Mouse (Mus musculus) hindbrain, embryonic 16.5 days (tissue): Measurements from ENCODE around the gene Ctr9. TPM values are rescaled to one million over a fixed set of nuclear protein-coding genes. Genes with fewer than 3 reads are reported as not detected.

Experiments used
- ATAC-seq: fragments of 200-750 bp; cut with Nextera tagmentation; 2 replicates; pipeline ENCODE4 v1.8.0; 2017; ENCODE audit warnings: moderate TSS enrichment, moderate library complexity
- H3K27ac ChIP-seq: fragments of 300-500 bp; sonication (generic); 2 replicates; pipeline ENCODE4 v1.5.1; 2014; ENCODE audit warnings: low read depth, mild to moderate bottlenecking, control low read depth, low read length, moderate library complexity
- H3K27me3 ChIP-seq: fragments of 300-500 bp; sonication (generic); replicated peaks from 2 replicates; pipeline ENCODE4 v1.6.1; 2014; ENCODE audit warnings: low read length; ENCODE audit not compliant: control insufficient read depth, insufficient read depth
- H3K36me3 ChIP-seq: fragments of 300-500 bp; sonication (generic); 2 replicates; pipeline ENCODE4 v1.6.1; 2014; ENCODE audit warnings: mild to moderate bottlenecking, low read length, moderate library complexity, mixed read lengths; ENCODE audit not compliant: control insufficient read depth, insufficient read depth
- H3K4me1 ChIP-seq: fragments of 300-500 bp; sonication (generic); 2 replicates; pipeline ENCODE4 v1.6.1; 2014; ENCODE audit warnings: low read depth, low read length; ENCODE audit not compliant: control insufficient read depth, insufficient read depth
- H3K4me2 ChIP-seq: fragments of 300-500 bp; sonication (generic); 2 replicates; pipeline ENCODE4 v1.6.1; 2014; ENCODE audit warnings: mild to moderate bottlenecking, low read length, control low read depth, moderate library complexity
- H3K4me3 ChIP-seq: fragments of 300-500 bp; sonication (generic); 2 replicates; pipeline ENCODE4 v1.5.1; 2014; ENCODE audit warnings: mild to moderate bottlenecking, low read length, control low read depth, moderate library complexity
- H3K9ac ChIP-seq: fragments of 300-500 bp; sonication (generic); 2 replicates; pipeline ENCODE4 v1.6.1; 2014; ENCODE audit warnings: low read depth, mild to moderate bottlenecking, control low read depth, low read length, moderate library complexity
- H3K9me3 ChIP-seq: fragments of 300-500 bp; sonication (generic); 2 replicates; pipeline ENCODE4 v1.6.1; 2014; ENCODE audit warnings: mild to moderate bottlenecking, low read length, moderate library complexity; ENCODE audit not compliant: control insufficient read depth
- WGBS: fragments of 180-500 bp; shearing (Covaris S2); extraction: QIAGEN DNeasy Blood & Tissue Kit; methylation state at CpG from one replicate; pipeline ENCODE4 v1.1.7; 2014; 5-methylcytosine and 5-hydroxymethylcytosine counted together
- polyA plus RNA-seq: library from polyadenylated mRNA; unstranded; fragments of >200 nt; fragmentation: Nextera tagmentation; extraction: Ambion mirVana; gene quantifications from 2 replicates; pipeline ENCODE4 v1.2.1, GENCODE M21; 2015

Ctr9 gene
- polyA plus RNA-seq, 1 experiment from 2014 or later, result 63.7 TPM

GRCm38 (mm10) chr7:111062971-111063370, 34.2 kb downstream of the Ctr9 start:
- H3K4me2 ChIP-seq, result no peak overlapping the region
- H3K4me3 ChIP-seq, result no peak overlapping the region
- no peaks in the 10 kb centered on the region for H3K27me3 ChIP-seq
- H3K9ac ChIP-seq, result no peak overlapping the region
- no peak for ATAC-seq
- peaks cover 5% of the 10 kb centered on the region for H3K9me3 ChIP-seq
- peaks cover 5% of the 10 kb centered on the region for H3K36me3 ChIP-seq
- H3K27ac ChIP-seq, result no peak overlapping the region
- H3K4me1 ChIP-seq, result no peaks in the 10 kb centered on the region
- 91% methylated on average over 1 of the region's 1 CpGs for WGBS

GRCm38 (mm10) chr7:111068181-111068580, 39.4 kb downstream of the Ctr9 start:
- peaks cover 9% of the 10 kb centered on the region for H3K9me3 ChIP-seq
- no peak overlapping the region for H3K27ac ChIP-seq
- H3K36me3 ChIP-seq, result peaks cover 36% of the 10 kb centered on the region
- H3K4me2 ChIP-seq, result no peak overlapping the region
- H3K4me3 ChIP-seq, result no peak overlapping the region
- H3K27me3 ChIP-seq, result no peaks in the 10 kb centered on the region
- no peaks in the 10 kb centered on the region for H3K4me1 ChIP-seq
- ATAC-seq, result no peak
- WGBS, result 96% methylated on average over 3 of the region's 3 CpGs
- H3K9ac ChIP-seq, result no peak overlapping the region

GRCm38 (mm10) chr7:111069439-111070166, 40.9 kb downstream of the Ctr9 start:
- no peaks in the 10 kb centered on the region; the same call in 1 of the 2 replicates for H3K4me1 ChIP-seq
- H3K27ac ChIP-seq, result no peak overlapping the region
- H3K9ac ChIP-seq, result no peak overlapping the region
- peaks cover 9% of the 10 kb centered on the region for H3K9me3 ChIP-seq
- no peak overlapping the region for H3K4me3 ChIP-seq
- no peak overlapping the region for H3K4me2 ChIP-seq
- WGBS, result 89% methylated on average over 7 of the region's 7 CpGs
- no peaks in the 10 kb centered on the region for H3K27me3 ChIP-seq
- H3K36me3 ChIP-seq, result peaks cover 47% of the 10 kb centered on the region
- ATAC-seq, result no peak

- no peak overlapping the region for H3K4me2 ChIP-seq
- WGBS, result 93% methylated on average over 2 of the region's 2 CpGs
- H3K4me3 ChIP-seq, result no peak overlapping the region
- H3K9me3 ChIP-seq, result peaks cover 9% of the 10 kb centered on the region
- H3K9ac ChIP-seq, result no peak overlapping the region
- H3K4me1 ChIP-seq, result no peaks in the 10 kb centered on the region; the same call in 1 of the 2 replicates
- no peaks in the 10 kb centered on the region for H3K27me3 ChIP-seq
- H3K27ac ChIP-seq, result no peak overlapping the region
- peaks cover 53% of the 10 kb centered on the region for H3K36me3 ChIP-seq
- ATAC-seq, result no peak; the same call in 1 of the 2 replicates
These were observed 41.4 kb downstream of the Ctr9 start for GRCm38 (mm10) chr7:111070167-111070496.

GRCm38 (mm10) chr7:111072410-111072809, 43.7 kb downstream of the Ctr9 start:
- Histone ChIP-seq H3K27me3 (no peaks in the 10 kb centered on the region), H3K27ac (no peak overlapping the region), H3K4me2 (no peak overlapping the region), H3K36me3 (peaks cover 72% of the 10 kb centered on the region), H3K4me3 (no peak overlapping the region), H3K9me3 (peaks cover 9% of the 10 kb centered on the region), H3K4me1 (no peaks in the 10 kb centered on the region; the same call in 1 of the 2 replicates), H3K9ac (no peak overlapping the region)
- no peak for ATAC-seq
- 91% methylated on average over 4 of the region's 4 CpGs for WGBS

GRCm38 (mm10) chr7:111075288-111075687, 46.5 kb downstream of the Ctr9 start:
- H3K27ac ChIP-seq, result no peak overlapping the region
- 92% methylated on average over 4 of the region's 4 CpGs for WGBS
- peaks cover 12% of the 10 kb centered on the region for H3K4me1 ChIP-seq
- no peaks in the 10 kb centered on the region for H3K27me3 ChIP-seq
- H3K4me3 ChIP-seq, result no peak overlapping the region
- no peak overlapping the region for H3K9ac ChIP-seq
- no peak for ATAC-seq
- H3K4me2 ChIP-seq, result no peak overlapping the region
- peaks cover 75% of the 10 kb centered on the region for H3K36me3 ChIP-seq
- no peaks in the 10 kb centered on the region for H3K9me3 ChIP-seq

- Histone ChIP-seq H3K27me3 (no peaks in the 10 kb centered on the region), H3K4me2 (no peak overlapping the region), H3K4me1 (peaks cover 22% of the 10 kb centered on the region), H3K4me3 (no peak overlapping the region), H3K9me3 (no peaks in the 10 kb centered on the region), H3K9ac (no peak overlapping the region), H3K36me3 (peaks cover 68% of the 10 kb centered on the region), H3K27ac (no peak overlapping the region)
- no peak for ATAC-seq
- 97% methylated on average over 4 of the region's 4 CpGs for WGBS
These were observed 49.5 kb downstream of the Ctr9 start for GRCm38 (mm10) chr7:111078271-111078670.

- Histone ChIP-seq H3K36me3 (peaks cover 52% of the 10 kb centered on the region), H3K4me2 (no peak overlapping the region), H3K27ac (no peak overlapping the region), H3K9ac (no peak overlapping the region), H3K9me3 (no peaks in the 10 kb centered on the region), H3K4me1 (peaks cover 22% of the 10 kb centered on the region), H3K27me3 (no peaks in the 10 kb centered on the region), H3K4me3 (no peak overlapping the region)
- 82% methylated on average over 8 of the region's 8 CpGs for WGBS
- ATAC-seq, result no peak
These were observed 51.3 kb downstream of the Ctr9 start for GRCm38 (mm10) chr7:111080026-111080425.

- Histone ChIP-seq H3K9ac (peak overlapping the region; percentile 89; the same call in 1 of the 2 replicates), H3K27ac (no peak overlapping the region), H3K4me2 (peak overlapping the region; percentile 63), H3K27me3 (no peaks in the 10 kb centered on the region), H3K4me3 (peak overlapping the region; percentile 73), H3K9me3 (no peaks in the 10 kb centered on the region), H3K4me1 (peaks cover 22% of the 10 kb centered on the region), H3K36me3 (peaks cover 46% of the 10 kb centered on the region)
- no peak for ATAC-seq
- WGBS, result 90% methylated on average over 3 of the region's 3 CpGs
These were observed 52.1 kb downstream of the Ctr9 start for GRCm38 (mm10) chr7:111080876-111081275.
